Mouse (Mus musculus): Measurements from ENCODE around the gene Ypel1.

DNA sequence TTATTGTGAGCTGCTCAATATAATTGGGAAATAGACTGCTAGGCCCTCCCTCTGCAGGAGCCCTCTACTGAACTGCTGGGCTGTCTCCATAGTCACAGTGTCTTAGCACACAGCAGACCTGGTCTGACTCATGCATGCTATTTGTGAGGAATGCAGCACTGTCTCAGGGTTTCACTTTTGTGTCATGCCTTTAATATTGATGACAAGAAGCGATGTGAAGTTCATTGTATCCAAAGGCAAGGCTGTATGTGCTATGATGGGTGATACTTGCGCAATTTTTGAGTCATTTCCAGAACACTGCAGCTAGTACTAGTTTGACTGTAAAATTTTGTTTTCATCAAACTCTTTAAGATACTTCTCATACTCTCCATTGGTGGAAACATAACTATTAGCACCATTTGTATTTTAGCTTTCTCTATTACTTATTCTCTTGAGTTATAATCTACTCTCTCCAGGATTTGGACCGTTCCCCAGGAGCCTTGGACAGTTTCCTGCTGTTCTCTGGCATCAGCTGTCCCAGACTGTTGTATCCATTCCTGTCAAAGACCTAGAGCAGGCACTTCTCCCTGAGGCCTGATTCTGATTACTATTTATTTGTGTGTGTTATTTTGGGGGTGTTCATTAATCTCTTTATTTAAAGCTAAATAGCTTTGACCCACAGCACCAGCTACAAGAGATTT, 44.9 kb upstream of the Ypel1 start:
- TF ChIP-seq CTCF (IDR thresholded peaks at IDR 0.05) (no peak), EP300 (IDR thresholded peaks at IDR 0.05) (no peak)

Measured in lung, postnatal 0 days (tissue).